Mouse (Mus musculus) MEL (cell line): Measurements from ENCODE around the gene Itgb2. TPM values are rescaled to one million over a fixed set of nuclear protein-coding genes. Genes with fewer than 3 reads are reported as not detected.

Source experiments
- DNase-seq: peaks from one replicate; pipeline ENCODE4 v3.0.0; 2011; ENCODE audit warnings: low read depth, low spot score
- H3K27ac ChIP-seq: 2 replicates; pipeline ENCODE4 v1.5.1; 2012; ENCODE audit warnings: low read depth, mild to moderate bottlenecking, control low read depth, low read length, moderate library complexity; ENCODE audit not compliant: control insufficient read depth
- H3K27me3 ChIP-seq, 2 experiments: fragments of 150-350 bp in 1 of 2; sonication (generic) in 1 of 2; 2 replicates each; pipeline ENCODE4 v1.6.1; 2012; ENCODE audit warnings: low read length in 2 of 2, mild to moderate bottlenecking in 2 of 2, improper control_type of control experiment in 1 of 2, moderate library complexity in 1 of 2; ENCODE audit not compliant: insufficient read depth in 2 of 2, control insufficient read depth in 1 of 2
- H3K36me3 ChIP-seq, 2 experiments: 2 replicates each; pipeline ENCODE4 v1.6.1; 2012 to 2014; ENCODE audit warnings: low read length in 2 of 2, improper control_type of control experiment in 1 of 2, inconsistent platforms in 1 of 2, mild to moderate bottlenecking in 1 of 2; ENCODE audit not compliant: insufficient read depth in 2 of 2, control insufficient read depth in 1 of 2
- H3K4me1 ChIP-seq, 2 experiments: fragments of 150-350 bp in 1 of 2; sonication (generic) in 1 of 2; 2 replicates each; pipeline ENCODE4 v1.6.1; 2012; ENCODE audit warnings: low read length in 2 of 2, improper control_type of control experiment in 1 of 2, mild to moderate bottlenecking in 1 of 2; ENCODE audit not compliant: insufficient read depth in 2 of 2, control insufficient read depth in 1 of 2
- H3K4me3 ChIP-seq, 2 experiments: fragments of 150-350 bp in 1 of 2; sonication (generic) in 1 of 2; 2 replicates each; pipeline ENCODE4 v1.5.1; 2012; ENCODE audit warnings: low read depth in 2 of 2, low read length in 2 of 2, mild to moderate bottlenecking in 2 of 2, moderate library complexity in 2 of 2, control low read depth in 1 of 2, improper control_type of control experiment in 1 of 2; ENCODE audit not compliant: control insufficient read depth in 1 of 2, insufficient read depth in 1 of 2
- H3K79me2 ChIP-seq: 2 replicates; pipeline ENCODE4 v1.6.1; 2012; ENCODE audit warnings: mild to moderate bottlenecking, low read length, moderate library complexity; ENCODE audit not compliant: control insufficient read depth, poor library complexity, insufficient read depth
- H3K9ac ChIP-seq: 2 replicates; pipeline ENCODE4 v1.6.1; 2012; ENCODE audit warnings: low read depth, mild to moderate bottlenecking, control low read depth, low read length, moderate library complexity; ENCODE audit not compliant: control insufficient read depth, poor library complexity, severe bottlenecking
- H3K9me3 ChIP-seq: fragments of 150-350 bp; sonication (generic); replicated peaks from 2 replicates; pipeline ENCODE4 v1.6.1; 2012; ENCODE audit warnings: mild to moderate bottlenecking, low read length, improper control_type of control experiment, moderate library complexity; ENCODE audit not compliant: insufficient read depth
- CTCF ChIP-seq, 3 experiments: IDR thresholded peaks in 2 of 3; conservative IDR thresholded peaks in 1 of 3; 2 replicates each; pipeline ENCODE4 v1.5.1; 2011 to 2012; ENCODE audit warnings: low read length in 3 of 3, low read depth in 2 of 3, mild to moderate bottlenecking in 2 of 3, improper control_type of control experiment in 1 of 3, inconsistent platforms in 1 of 3, mixed read lengths in 1 of 3, moderate library complexity in 1 of 3; ENCODE audit not compliant: control insufficient read depth in 1 of 3, insufficient read depth in 1 of 3, poor library complexity in 1 of 3, severe bottlenecking in 1 of 3
- HCFC1 ChIP-seq: IDR thresholded peaks from 2 replicates; pipeline ENCODE4 v1.6.1; 2012; ENCODE audit warnings: low read depth, mild to moderate bottlenecking, inconsistent platforms, low read length, improper control_type of control experiment, moderate library complexity
- MAZ ChIP-seq: IDR thresholded peaks from 2 replicates; pipeline ENCODE4 v1.6.1; 2012; ENCODE audit warnings: low read depth, mild to moderate bottlenecking, inconsistent platforms, low read length, improper control_type of control experiment
- MXI1 ChIP-seq: IDR thresholded peaks from 2 replicates; pipeline ENCODE4 v1.6.1; 2011; ENCODE audit warnings: mild to moderate bottlenecking, low read depth, low read length, improper control_type of control experiment
- MYB ChIP-seq: IDR thresholded peaks from 2 replicates; pipeline ENCODE4 v1.6.1; 2011; ENCODE audit warnings: mild to moderate bottlenecking, low read depth, low read length, improper control_type of control experiment
- MYC ChIP-seq: IDR thresholded peaks from 2 replicates; pipeline ENCODE4 v1.6.1; 2011; ENCODE audit warnings: low read depth, mild to moderate bottlenecking, low read length, improper control_type of control experiment, moderate library complexity
- NELFE ChIP-seq: IDR thresholded peaks from 2 replicates; pipeline ENCODE4 v1.6.1; 2011; ENCODE audit warnings: low read depth, low read length, improper control_type of control experiment
- RAD21 ChIP-seq: IDR thresholded peaks from 2 replicates; pipeline ENCODE4 v1.6.1; 2011; ENCODE audit warnings: mild to moderate bottlenecking, low read depth, low read length, improper control_type of control experiment
- RCOR1 ChIP-seq: IDR thresholded peaks from 2 replicates; pipeline ENCODE4 v1.6.1; 2012; ENCODE audit warnings: low read depth, mild to moderate bottlenecking, inconsistent platforms, low read length, improper control_type of control experiment
- SIN3A ChIP-seq: IDR thresholded peaks from 2 replicates; pipeline ENCODE4 v1.6.1; 2012; ENCODE audit warnings: low read length, improper control_type of control experiment, inconsistent platforms
- SMC3 ChIP-seq: IDR thresholded peaks from 2 replicates; pipeline ENCODE4 v1.6.1; 2011; ENCODE audit warnings: low read depth, low read length, improper control_type of control experiment
- TAL1 ChIP-seq: IDR thresholded peaks from 2 replicates; pipeline ENCODE4 v1.6.1; 2012; ENCODE audit warnings: mild to moderate bottlenecking, inconsistent platforms, low read length, moderate library complexity, mixed read lengths
- TBP ChIP-seq: IDR thresholded peaks from 2 replicates; pipeline ENCODE4 v1.8.0; 2011; ENCODE audit warnings: low read depth, low read length, improper control_type of control experiment
- USF2 ChIP-seq, 2 experiments: IDR thresholded peaks; 2 replicates each; pipeline ENCODE4 v1.6.1; 2011 to 2012; ENCODE audit warnings: improper control_type of control experiment in 2 of 2, low read length in 2 of 2, borderline replicate concordance in 1 of 2, inconsistent platforms in 1 of 2, low read depth in 1 of 2, mild to moderate bottlenecking in 1 of 2; ENCODE audit not compliant: insufficient read depth in 1 of 2
- ZC3H11A ChIP-seq: IDR thresholded peaks from 2 replicates; pipeline ENCODE4 v1.6.1; 2012; ENCODE audit warnings: low read depth, mild to moderate bottlenecking, inconsistent platforms, low read length, improper control_type of control experiment
- ZMIZ1 ChIP-seq: IDR thresholded peaks from 2 replicates; pipeline ENCODE4 v1.6.1; 2012; ENCODE audit warnings: low read depth, mild to moderate bottlenecking, inconsistent platforms, low read length, improper control_type of control experiment, moderate library complexity
- polyA plus RNA-seq, 2 experiments: library from polyadenylated mRNA; stranded (reverse) in 1 of 2; unstranded in 1 of 2; fragments of >175 nt in 1 of 2; fragments of >200 nt in 1 of 2; gene quantifications; 2 replicates each; pipeline versions ENCODE4 v1.2.1 to v1.2.4; 2012; ENCODE audit warnings: low replicate concordance in 2 of 2, low read depth in 1 of 2; ENCODE audit not compliant: insufficient read length in 2 of 2, insufficient read depth in 1 of 2, missing spikeins in 1 of 2
- total RNA-seq: library from RNA; depleted of rRNA; stranded (reverse); fragments of 300-350 nt; gene quantifications from 2 replicates; pipeline ENCODE4 v1.2.3, GENCODE M21; 2012

Gene Itgb2
- total and polyA plus RNA-seq, 3 experiments, result 36.9 to 45.8 TPM; not detected in 1

- peak; percentile 63; the same call in 1 of the 2 replicates for TF ChIP-seq MAZ
Observed at GRCm38 (mm10) chr10:77565005-77565404, 35.0 kb downstream of the Itgb2 start (continued).

GRCm38 (mm10) chr10:77566651-77567050 is 36.6 kb downstream of the Itgb2 start:
- Histone ChIP-seq H3K79me2 (no peaks in the 10 kb centered on the region), H3K4me3 (no peak overlapping the region), H3K27me3 (no peaks in the 10 kb centered on the region), H3K36me3 (peaks cover 5 to 25% of the 10 kb centered on the region in 2 experiments), H3K9me3 (no peaks in the 10 kb centered on the region), H3K27ac (no peak overlapping the region), H3K4me1 (peaks cover 20 to 40% of the 10 kb centered on the region in 2 experiments), H3K9ac (no peak overlapping the region)
- TF ChIP-seq ZC3H11A, result peak; percentile 4; the same call in 1 of the 2 replicates
- TF ChIP-seq CTCF (IDR thresholded peaks at IDR 0.05 in 2 of 3, conservative IDR thresholded peaks at IDR 0.05 in 1 of 3; ENCODE audit: control insufficient read depth in 1 of 3, insufficient read depth in 1 of 3, low read depth in 2 of 3, low read length in 3 of 3, poor library complexity in 1 of 3, severe bottlenecking in 1 of 3), result peak; percentile 90 to 98 (median 97)
- TF ChIP-seq RAD21, result peak; percentile 47
- peak; percentile 75 for TF ChIP-seq SMC3
- TF ChIP-seq ZMIZ1, result no peak
- peak; percentile 83 for DNase-seq

GRCm38 (mm10) chr10:77569481-77569880 is 39.4 kb downstream of the Itgb2 start:
- Histone ChIP-seq H3K27me3 (no peaks in the 10 kb centered on the region), H3K36me3 (peaks cover 0 to 17% of the 10 kb centered on the region in 2 experiments; a peak in 2 of 4 replicates), H3K79me2 (no peaks in the 10 kb centered on the region), H3K9ac (no peak overlapping the region), H3K9me3 (no peaks in the 10 kb centered on the region), H3K4me3 (no peak overlapping the region), H3K4me1 (peaks cover 15 to 31% of the 10 kb centered on the region in 2 experiments), H3K27ac (no peak overlapping the region)
- no peak for DNase-seq
- no peak for TF ChIP-seq HCFC1

- H3K27ac ChIP-seq, result no peak overlapping the region
- no peak overlapping the region for H3K9ac ChIP-seq
- H3K36me3 ChIP-seq, result peaks cover 0 to 13% of the 10 kb centered on the region in 2 experiments; a peak in 2 of 4 replicates
- no peaks in the 10 kb centered on the region for H3K27me3 ChIP-seq
- TF ChIP-seq MYB, result no peak
- no peak for TF ChIP-seq HCFC1
- no peak for TF ChIP-seq MXI1
- TF ChIP-seq RCOR1, result no peak
- no peak for TF ChIP-seq NELFE
- TF ChIP-seq USF2 (IDR thresholded peaks at IDR 0.05; ENCODE audit: borderline replicate concordance in 1 of 2, insufficient read depth in 1 of 2, low read depth in 1 of 2, low read length in 2 of 2), result no peak
- no peak for TF ChIP-seq TAL1
- TF ChIP-seq MYC, result no peak
- no peak for TF ChIP-seq CTCF (IDR thresholded peaks at IDR 0.05 in 2 of 3, conservative IDR thresholded peaks at IDR 0.05 in 1 of 3; ENCODE audit: control insufficient read depth in 1 of 3, insufficient read depth in 1 of 3, low read depth in 2 of 3, low read length in 3 of 3, poor library complexity in 1 of 3, severe bottlenecking in 1 of 3)
- no peak for TF ChIP-seq TBP
- no peak for TF ChIP-seq SIN3A
- DNase-seq, result no peak
- H3K79me2 ChIP-seq, result no peaks in the 10 kb centered on the region
- peaks cover 11 to 30% of the 10 kb centered on the region in 2 experiments for H3K4me1 ChIP-seq
- no peak overlapping the region for H3K4me3 ChIP-seq
- H3K9me3 ChIP-seq, result no peaks in the 10 kb centered on the region
Observed at GRCm38 (mm10) chr10:77569973-77570658, 40.1 kb downstream of the Itgb2 start.
